Mouse (Mus musculus): ENCODE data around the gene Pim3. TPM values are rescaled to one million over a fixed set of nuclear protein-coding genes. Genes with fewer than 3 reads are reported as not detected.

The Pim3 gene
- polyA plus RNA-seq, 1 experiment from 2014 or later, result 69.4 TPM

DNA sequence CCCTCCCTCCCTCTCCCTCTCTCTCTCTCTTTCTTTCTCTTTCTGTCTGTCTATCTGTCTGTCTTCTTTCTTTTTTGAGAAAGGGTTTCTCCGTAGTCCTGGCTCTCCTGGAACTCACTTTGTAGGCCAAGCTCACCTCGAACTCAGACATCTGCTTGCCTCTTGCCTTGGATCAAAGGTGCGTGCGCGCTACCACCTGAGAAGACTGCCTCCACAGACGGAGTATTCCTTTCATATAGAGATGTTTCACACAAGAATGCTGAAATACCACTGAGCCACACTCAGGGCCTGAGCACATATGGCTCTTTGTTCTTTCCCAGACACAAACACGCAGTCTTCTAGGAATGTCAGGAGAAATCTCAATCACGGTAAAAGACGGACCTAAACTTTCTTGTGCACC is 21.4 kb downstream of the Pim3 start:
- 83% methylated on average over 9 of the region's 9 CpGs for WGBS
- Histone ChIP-seq H3K27me3 (ENCODE audit: control insufficient read depth, insufficient read depth, low read length) (no peaks in the 10 kb centered on the region), H3K27ac (replicated peaks) (no peak overlapping the region), H3K36me3 (ENCODE audit: control insufficient read depth, insufficient read depth, low read length) (no peaks in the 10 kb centered on the region), H3K9ac (ENCODE audit: low read length) (no peak overlapping the region), H3K4me2 (replicated peaks; ENCODE audit: low read depth) (no peak overlapping the region), H3K4me3 (ENCODE audit: low read depth, low read length) (no peak overlapping the region), H3K9me3 (ENCODE audit: control insufficient read depth, low read length) (no peaks in the 10 kb centered on the region), H3K4me1 (replicated peaks; ENCODE audit: control insufficient read depth, insufficient read depth) (no peaks in the 10 kb centered on the region)
- no peak for DNase-seq (ENCODE audit: low spot score)
- TF ChIP-seq EP300 (optimal IDR thresholded peaks at IDR 0.05), result no peak
- no peak for TF ChIP-seq CTCF (IDR thresholded peaks at IDR 0.05; ENCODE audit: low read depth)
- ATAC-seq (ENCODE audit: low FRiP score, low TSS enrichment), result no peak

DNA sequence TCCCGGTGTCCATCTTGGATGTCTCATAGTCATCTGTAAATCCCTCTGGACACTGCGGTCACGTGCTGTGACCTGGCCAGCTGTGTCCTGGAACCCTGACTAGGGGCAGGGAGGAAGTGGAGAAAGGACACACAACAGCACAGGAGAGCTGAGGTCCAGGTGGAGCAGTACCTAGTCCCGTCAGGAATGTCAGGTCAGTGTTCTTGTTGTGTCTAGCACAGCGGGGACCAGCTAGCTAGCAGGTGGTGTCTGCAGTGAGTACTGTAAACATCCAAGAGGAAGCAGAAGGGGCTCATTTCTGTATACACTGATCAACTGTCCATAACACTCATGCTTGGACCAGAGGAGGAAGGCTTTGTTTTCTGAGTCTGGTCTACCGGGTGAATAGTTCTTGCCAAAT is 23.4 kb downstream of the Pim3 start:
- H3K9ac ChIP-seq (ENCODE audit: low read length), result no peak overlapping the region
- no peaks in the 10 kb centered on the region for H3K27me3 ChIP-seq (ENCODE audit: control insufficient read depth, insufficient read depth, low read length)
- no peak overlapping the region for H3K27ac ChIP-seq (replicated peaks)
- ATAC-seq (ENCODE audit: low FRiP score, low TSS enrichment) (no peak), DNase-seq (ENCODE audit: low spot score) (no peak)
- 0 out of 2 replicates have a peak, but pooled peaks cover 2% of the 10 kb centered on the region for H3K4me1 ChIP-seq (replicated peaks; ENCODE audit: control insufficient read depth, insufficient read depth)
- TF ChIP-seq EP300 (optimal IDR thresholded peaks at IDR 0.05) (no peak), CTCF (IDR thresholded peaks at IDR 0.05; ENCODE audit: low read depth) (no peak)
- H3K4me3 ChIP-seq (ENCODE audit: low read depth, low read length), result no peak overlapping the region
- no peaks in the 10 kb centered on the region for H3K9me3 ChIP-seq (ENCODE audit: control insufficient read depth, low read length)
- no peak overlapping the region for H3K4me2 ChIP-seq (replicated peaks; ENCODE audit: low read depth)
- no peaks in the 10 kb centered on the region for H3K36me3 ChIP-seq (ENCODE audit: control insufficient read depth, insufficient read depth, low read length)
- 71% methylated on average over 6 of the region's 6 CpGs for WGBS

DNA sequence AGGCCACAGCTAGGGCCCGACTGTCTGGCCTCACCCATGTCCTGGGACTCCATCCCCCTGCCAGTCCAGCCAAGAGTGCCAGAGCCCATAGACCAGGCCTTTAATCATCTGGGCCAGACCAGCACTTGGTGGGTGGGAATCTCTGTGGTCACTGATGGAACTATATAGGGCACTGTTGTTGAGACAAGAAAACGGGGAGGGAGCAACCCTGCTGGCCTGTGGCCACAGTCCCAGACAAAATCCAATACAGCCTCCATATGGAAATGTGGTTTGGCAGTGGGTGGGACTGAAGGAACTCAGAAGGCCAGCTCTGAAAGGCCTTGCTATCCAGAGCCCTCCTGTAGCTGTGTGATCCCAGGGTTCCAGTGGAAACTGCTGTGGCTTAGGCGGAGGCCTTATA is 27.0 kb downstream of the Pim3 start:
- Histone ChIP-seq H3K4me2 (replicated peaks; ENCODE audit: low read depth) (no peak overlapping the region), H3K36me3 (ENCODE audit: control insufficient read depth, insufficient read depth, low read length) (no peaks in the 10 kb centered on the region), H3K9ac (ENCODE audit: low read length) (no peak overlapping the region), H3K27me3 (ENCODE audit: control insufficient read depth, insufficient read depth, low read length) (no peaks in the 10 kb centered on the region), H3K4me3 (ENCODE audit: low read depth, low read length) (no peak overlapping the region), H3K9me3 (ENCODE audit: control insufficient read depth, low read length) (no peaks in the 10 kb centered on the region), H3K4me1 (replicated peaks; ENCODE audit: control insufficient read depth, insufficient read depth) (0 out of 2 replicates have a peak, but pooled peaks cover 2% of the 10 kb centered on the region), H3K27ac (replicated peaks) (no peak overlapping the region)
- ATAC-seq (ENCODE audit: low FRiP score, low TSS enrichment) (no peak), DNase-seq (ENCODE audit: low spot score) (no peak)
- TF ChIP-seq CTCF (IDR thresholded peaks at IDR 0.05; ENCODE audit: low read depth) (no peak), EP300 (optimal IDR thresholded peaks at IDR 0.05) (no peak)
- WGBS, result 71% methylated on average over 3 of the region's 3 CpGs

DNA sequence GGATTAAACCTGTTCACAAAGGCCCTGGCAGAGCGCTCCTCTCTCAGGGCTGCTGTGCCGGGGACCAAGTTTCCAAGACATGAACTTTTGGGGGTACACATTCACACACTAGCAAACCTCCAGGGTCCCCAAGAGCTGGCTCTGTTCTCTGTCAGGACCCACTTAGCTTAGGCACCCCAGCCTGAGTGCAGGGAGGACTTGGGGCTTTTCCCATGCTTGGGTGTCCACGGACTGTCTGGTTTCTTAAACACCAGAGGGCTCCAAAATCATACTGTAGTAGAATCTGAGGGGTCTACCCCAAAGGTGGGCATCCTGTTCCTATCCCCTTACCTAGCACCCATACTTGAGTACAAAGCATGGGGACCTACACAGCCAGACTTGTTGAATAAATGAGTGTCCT is 28.0 kb downstream of the Pim3 start:
- ATAC-seq (ENCODE audit: low FRiP score, low TSS enrichment) (no peak), DNase-seq (ENCODE audit: low spot score) (no peak)
- H3K27ac ChIP-seq (replicated peaks), result no peak overlapping the region
- H3K36me3 ChIP-seq (ENCODE audit: control insufficient read depth, insufficient read depth, low read length), result no peaks in the 10 kb centered on the region
- H3K4me3 ChIP-seq (ENCODE audit: low read depth, low read length), result no peak overlapping the region
- H3K27me3 ChIP-seq (ENCODE audit: control insufficient read depth, insufficient read depth, low read length), result no peaks in the 10 kb centered on the region
- 71% methylated on average over 3 of the region's 3 CpGs for WGBS
- H3K4me2 ChIP-seq (replicated peaks; ENCODE audit: low read depth), result peak overlapping the region; percentile 95; the same call in 1 of the 2 replicates
- H3K9ac ChIP-seq (ENCODE audit: low read length), result no peak overlapping the region
- H3K4me1 ChIP-seq (replicated peaks; ENCODE audit: control insufficient read depth, insufficient read depth), result 0 out of 2 replicates have a peak, but pooled peaks cover 2% of the 10 kb centered on the region
- no peak for TF ChIP-seq CTCF (IDR thresholded peaks at IDR 0.05; ENCODE audit: low read depth)
- no peak for TF ChIP-seq EP300 (optimal IDR thresholded peaks at IDR 0.05)
- H3K9me3 ChIP-seq (ENCODE audit: control insufficient read depth, low read length), result no peaks in the 10 kb centered on the region

DNA sequence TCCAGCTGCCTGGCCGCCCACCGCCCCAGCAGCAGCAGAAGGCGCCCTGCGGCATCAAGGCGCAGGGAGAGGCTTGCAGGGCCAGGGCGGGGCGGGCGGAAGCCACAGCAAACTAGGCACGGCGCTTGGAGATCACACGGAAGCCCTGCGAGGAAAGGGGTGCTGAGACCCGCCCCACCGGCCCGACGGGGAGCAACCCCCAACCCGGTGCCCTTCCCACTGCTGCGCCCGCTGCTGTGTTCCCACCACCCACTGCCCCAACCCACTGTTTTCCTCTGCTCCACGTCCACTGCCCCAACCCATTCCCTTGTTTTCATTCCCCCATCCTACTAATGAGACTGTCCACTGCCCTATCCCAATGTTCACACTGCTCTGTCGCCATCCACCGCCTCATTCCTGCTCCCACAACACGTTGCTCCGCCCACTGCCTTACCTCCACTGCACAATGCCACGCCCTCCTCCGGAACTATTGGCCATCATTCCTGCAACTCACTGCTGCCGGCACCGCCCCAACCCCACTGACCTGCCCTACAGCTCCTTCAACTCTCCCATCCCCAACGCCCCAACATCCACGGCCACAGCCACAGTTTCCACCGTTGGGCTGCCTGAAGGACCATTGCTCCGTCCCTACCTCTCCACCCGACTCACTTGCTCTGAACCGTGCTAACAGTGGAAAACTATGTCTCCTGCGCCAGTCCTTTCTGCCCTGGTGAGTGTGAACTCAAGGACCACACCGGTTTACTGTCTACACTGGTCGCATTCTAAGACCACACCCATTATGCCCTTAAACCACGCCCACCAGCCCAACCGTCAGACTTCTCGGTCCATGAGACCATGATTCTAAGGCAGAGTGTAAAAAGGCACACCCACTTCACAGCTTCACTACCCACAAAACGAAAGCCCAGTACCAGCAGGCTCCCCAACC is 29.0 kb downstream of the Pim3 start:
- Histone ChIP-seq H3K4me1 (replicated peaks; ENCODE audit: control insufficient read depth, insufficient read depth) (0 out of 2 replicates have a peak, but pooled peaks cover 2% of the 10 kb centered on the region), H3K9ac (ENCODE audit: low read length) (peak overlapping the region; percentile 64), H3K27me3 (ENCODE audit: control insufficient read depth, insufficient read depth, low read length) (no peaks in the 10 kb centered on the region), H3K9me3 (ENCODE audit: control insufficient read depth, low read length) (no peaks in the 10 kb centered on the region), H3K36me3 (ENCODE audit: control insufficient read depth, insufficient read depth, low read length) (no peaks in the 10 kb centered on the region), H3K4me2 (replicated peaks; ENCODE audit: low read depth) (peak overlapping the region; percentile 95), H3K4me3 (ENCODE audit: low read depth, low read length) (peak overlapping the region; percentile 49), H3K27ac (replicated peaks) (peak overlapping the region; percentile 63; the same call in 1 of the 2 replicates)
- WGBS, result 2% methylated on average over 36 of the region's 41 CpGs
- peak; percentile 93 for ATAC-seq (ENCODE audit: low FRiP score, low TSS enrichment)
- TF ChIP-seq CTCF (IDR thresholded peaks at IDR 0.05; ENCODE audit: low read depth), result peak; percentile 33; the same call in 1 of the 2 replicates
- no peak for TF ChIP-seq EP300 (optimal IDR thresholded peaks at IDR 0.05)
- DNase-seq (ENCODE audit: low spot score), result peak; percentile 93

DNA sequence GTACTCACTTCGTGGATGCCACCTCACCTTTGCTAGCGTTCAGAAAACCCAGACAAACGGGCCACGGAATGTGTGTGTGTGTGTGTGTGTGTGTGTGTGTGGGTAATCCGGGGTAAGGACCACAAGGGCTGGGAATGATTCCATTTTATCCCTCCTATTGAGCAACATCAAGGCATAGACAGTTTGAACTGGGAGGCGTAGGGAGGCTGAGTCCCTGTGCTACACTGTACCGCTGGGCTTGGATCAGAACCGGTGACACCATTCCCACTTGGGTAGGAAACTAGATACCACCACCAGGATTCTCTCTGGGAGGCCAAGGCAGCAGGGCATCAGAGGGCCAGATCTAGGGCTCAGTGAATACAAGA is 29.7 kb downstream of the Pim3 start:
- no peak overlapping the region for H3K9ac ChIP-seq (ENCODE audit: low read length)
- H3K36me3 ChIP-seq (ENCODE audit: control insufficient read depth, insufficient read depth, low read length), result no peaks in the 10 kb centered on the region
- H3K4me1 ChIP-seq (replicated peaks; ENCODE audit: control insufficient read depth, insufficient read depth), result 0 out of 2 replicates have a peak, but pooled peaks cover 2% of the 10 kb centered on the region
- ATAC-seq (ENCODE audit: low FRiP score, low TSS enrichment) (no peak), DNase-seq (ENCODE audit: low spot score) (no peak)
- H3K4me3 ChIP-seq (ENCODE audit: low read depth, low read length), result no peak overlapping the region
- no peak overlapping the region for H3K27ac ChIP-seq (replicated peaks)
- WGBS, result 63% methylated on average over 8 of the region's 8 CpGs
- no peaks in the 10 kb centered on the region for H3K9me3 ChIP-seq (ENCODE audit: control insufficient read depth, low read length)
- H3K4me2 ChIP-seq (replicated peaks; ENCODE audit: low read depth), result peak overlapping the region; percentile 95
- TF ChIP-seq CTCF (IDR thresholded peaks at IDR 0.05; ENCODE audit: low read depth) (no peak), EP300 (optimal IDR thresholded peaks at IDR 0.05) (no peak)
- H3K27me3 ChIP-seq (ENCODE audit: control insufficient read depth, insufficient read depth, low read length), result no peaks in the 10 kb centered on the region

Data from stomach, postnatal 0 days (tissue).